Mouse (Mus musculus) c-Kit-positive CD71-positive TER-119-positive erythroid progenitor cells, embryonic 14.5 days (primary cell): ENCODE data around the gene Gm20388.

ENCODE experiments used
- DNase-seq: peaks from one replicate; pipeline ENCODE4 v3.0.0-alpha.2; 2013; ENCODE audit warnings: low spot score

The Gm20388 gene

GRCm38 (mm10) chr8:121925624-121926023 is 2015.0 kb downstream of the Gm20388 start:
- peak; percentile 80 for DNase-seq

- no peak for DNase-seq
Observed at GRCm38 (mm10) chr8:121926266-121926665, 2015.6 kb downstream of the Gm20388 start.

DNA sequence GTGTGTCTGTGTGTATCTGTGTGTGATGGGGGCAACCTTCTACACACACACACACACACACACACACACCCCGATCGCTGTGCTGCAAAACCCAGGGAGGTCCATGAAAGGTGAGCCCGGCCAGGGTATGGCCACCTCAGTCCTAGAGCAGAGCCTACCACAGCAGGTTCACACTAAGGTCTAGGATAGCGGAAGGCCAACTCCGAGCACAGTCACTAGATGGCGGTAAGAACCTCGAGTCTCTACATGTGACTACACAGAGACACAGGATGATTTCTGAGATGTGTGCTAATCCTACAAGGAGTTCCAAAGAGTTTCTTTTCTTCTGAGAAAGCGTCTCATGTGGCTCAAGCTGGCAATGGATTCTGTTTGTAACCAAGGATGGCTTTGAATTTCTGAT is 2016.7 kb downstream of the Gm20388 start:
- no peak for DNase-seq

DNA sequence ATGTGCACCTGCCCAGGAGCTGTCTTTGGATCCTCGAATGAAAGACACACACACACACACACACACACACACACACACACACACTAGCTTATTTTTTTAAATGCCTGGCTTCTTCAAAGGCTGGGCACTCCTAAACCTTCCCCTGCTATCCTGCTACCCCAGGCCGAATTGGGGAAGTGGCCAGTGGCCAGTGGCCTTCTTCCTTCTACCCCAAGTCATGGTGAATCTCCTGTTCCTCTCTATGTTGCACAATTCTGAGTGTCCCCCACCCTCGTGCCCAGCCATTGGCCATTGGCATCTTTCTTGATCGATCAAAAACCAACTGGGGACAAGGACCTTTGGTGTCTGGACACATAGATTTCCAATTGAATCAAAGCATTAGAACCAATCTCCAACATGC is 2019.4 kb downstream of the Gm20388 start:
- DNase-seq: no peak

GRCm38 (mm10) chr8:121931571-121931970 is 2020.9 kb downstream of the Gm20388 start:
- no peak for DNase-seq

DNA sequence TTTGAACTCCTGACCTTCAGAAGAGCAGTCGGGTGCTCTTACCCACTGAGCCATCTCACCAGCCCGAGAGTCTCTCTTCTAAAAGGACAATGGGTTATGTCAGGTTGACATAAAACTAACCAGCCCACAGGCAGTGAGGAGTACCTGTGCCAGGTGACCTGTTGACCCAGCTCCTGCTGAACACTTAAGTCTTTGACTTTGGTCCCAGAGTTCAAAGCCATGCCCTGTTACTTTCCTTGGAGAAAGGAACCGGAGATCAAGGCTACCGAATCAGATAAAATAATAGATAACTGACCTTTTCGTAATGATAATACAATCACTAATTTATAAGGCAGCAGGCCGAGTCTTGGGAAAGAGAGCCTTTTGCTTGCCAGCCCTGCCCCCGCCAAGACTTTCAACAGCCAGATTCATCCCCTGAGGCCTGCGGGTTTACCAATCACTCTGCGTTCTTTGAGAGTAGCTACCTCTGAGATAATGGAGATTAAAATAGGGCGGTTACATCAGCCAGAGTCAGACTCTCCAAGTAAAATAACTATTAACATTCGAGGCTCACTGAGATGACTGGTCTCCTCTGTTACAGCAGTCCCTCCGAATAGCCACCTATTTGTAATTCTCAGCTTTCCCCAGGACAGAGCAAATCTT is 2021.5 kb downstream of the Gm20388 start:
- DNase-seq: no peak

DNA sequence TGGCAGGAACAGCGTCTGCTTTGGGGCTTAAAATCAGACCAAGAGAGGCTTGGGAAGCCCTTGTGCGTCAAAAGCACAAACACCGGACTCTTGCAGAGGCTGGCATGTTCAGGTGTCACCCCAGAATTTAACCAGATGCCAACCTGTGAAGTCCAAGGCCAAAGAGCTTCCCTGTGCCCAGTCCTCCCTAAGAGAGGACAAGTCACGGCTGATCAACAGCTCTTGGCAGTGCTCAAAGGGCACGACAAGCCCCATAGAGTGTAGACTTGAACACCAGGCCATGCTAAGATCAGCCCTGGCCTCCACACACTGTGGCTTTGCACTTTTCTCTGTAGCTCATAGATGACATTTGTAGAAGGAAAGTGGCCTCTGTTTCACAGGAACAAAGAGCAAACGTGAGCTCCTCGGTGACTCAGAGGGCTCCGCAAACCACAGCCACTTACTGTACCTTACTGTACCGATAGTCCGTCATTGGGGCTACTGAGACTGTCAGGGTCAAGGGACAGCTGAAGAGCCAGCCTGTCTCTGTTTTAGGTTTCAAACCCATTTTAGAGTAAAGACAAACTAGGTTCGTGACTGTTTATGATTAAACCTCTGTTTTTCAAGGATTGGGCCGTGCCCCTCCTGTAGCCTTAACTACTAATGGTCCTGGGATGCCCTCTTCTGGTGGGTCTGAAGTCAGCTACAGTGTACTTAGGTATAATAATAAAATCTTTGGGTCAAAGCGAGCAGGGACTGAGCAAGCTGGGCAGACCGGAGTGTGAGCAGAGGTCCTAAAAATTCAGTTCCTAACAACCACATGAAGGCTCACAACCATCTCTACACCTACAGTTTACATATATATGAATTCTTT is 2022.3 kb downstream of the Gm20388 start:
- no peak for DNase-seq

GRCm38 (mm10) chr8:121934506-121934905 is 2023.9 kb downstream of the Gm20388 start:
- DNase-seq: no peak

DNA sequence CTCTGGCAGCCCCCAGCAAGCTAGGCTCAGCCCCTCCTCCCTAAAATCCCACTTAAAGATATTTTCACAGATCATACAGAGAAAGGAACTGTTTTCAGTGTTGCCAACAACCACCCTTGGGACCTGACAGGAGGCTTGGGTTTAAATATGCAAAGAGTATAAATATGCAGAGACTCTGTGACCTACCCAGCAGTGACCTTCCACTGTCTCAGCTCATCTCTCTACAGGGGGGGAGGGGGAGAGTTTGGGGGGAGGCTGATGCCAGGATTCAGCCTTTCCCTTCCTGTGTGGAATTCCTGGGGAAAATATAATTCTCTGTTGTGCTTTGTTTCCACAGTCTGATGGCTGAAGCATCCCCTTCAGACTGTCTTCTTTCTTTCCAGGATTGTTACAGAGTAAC is 2024.3 kb downstream of the Gm20388 start:
- DNase-seq: no peak

DNA sequence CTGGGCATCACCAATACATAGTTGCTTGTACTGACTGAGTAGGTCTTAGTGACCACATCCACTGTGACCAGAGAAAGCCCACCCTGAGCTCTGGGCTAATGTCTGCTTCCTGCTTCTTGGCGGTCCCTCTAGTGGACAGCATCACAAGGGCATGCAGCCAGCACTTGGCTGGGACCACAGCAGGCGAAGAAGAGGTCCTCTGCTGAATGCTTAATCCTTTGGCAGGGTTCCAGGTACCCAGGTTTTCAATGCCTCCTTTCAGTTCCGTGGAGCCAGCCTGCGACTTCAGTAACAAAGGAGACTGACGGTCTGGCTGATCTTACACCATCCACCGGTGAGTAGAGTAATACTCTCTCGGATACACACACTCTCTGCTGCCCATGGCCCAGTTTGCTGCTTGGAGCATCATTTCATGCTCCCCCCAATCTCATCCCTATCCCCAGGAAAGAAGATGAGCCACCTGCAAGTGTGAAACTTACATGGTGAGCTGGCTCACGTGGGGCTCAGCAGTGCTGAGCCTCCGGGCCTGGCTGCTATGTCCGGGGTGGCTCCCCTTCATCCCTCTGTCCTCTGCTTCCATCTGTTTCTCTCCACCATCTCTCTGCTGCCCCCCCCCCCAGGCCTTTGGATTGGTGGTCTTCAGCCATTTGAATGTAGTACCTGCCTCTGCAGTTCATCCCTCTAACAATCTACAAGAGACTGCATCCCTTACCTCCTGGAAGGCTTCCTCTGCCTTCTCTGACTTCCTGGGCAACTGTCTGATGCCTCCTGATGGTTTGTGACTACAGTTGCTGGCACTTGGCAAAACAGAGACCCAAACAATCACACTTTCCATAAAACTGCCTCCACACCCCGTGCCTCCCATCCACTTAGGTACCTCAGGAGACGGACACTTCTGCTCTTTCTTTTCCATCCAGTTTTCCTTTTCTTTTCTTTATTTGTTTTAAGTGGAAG is 2025.0 kb downstream of the Gm20388 start:
- DNase-seq: no peak

GRCm38 (mm10) chr8:121936391-121936790 is 2025.8 kb downstream of the Gm20388 start:
- no peak for DNase-seq

GRCm38 (mm10) chr8:121938732-121939131 is 2028.1 kb downstream of the Gm20388 start:
- no peak for DNase-seq

GRCm38 (mm10) chr8:121943057-121943540 is 2032.5 kb downstream of the Gm20388 start:
- DNase-seq: no peak

GRCm38 (mm10) chr8:121943716-121944115 is 2033.1 kb downstream of the Gm20388 start:
- DNase-seq: no peak

- no peak for DNase-seq
Observed at GRCm38 (mm10) chr8:121944831-121945230, 2034.2 kb downstream of the Gm20388 start, which contains the start of gene Car5a. TSS of gene Car5a (minus strand) at chr8:121944904.

DNA sequence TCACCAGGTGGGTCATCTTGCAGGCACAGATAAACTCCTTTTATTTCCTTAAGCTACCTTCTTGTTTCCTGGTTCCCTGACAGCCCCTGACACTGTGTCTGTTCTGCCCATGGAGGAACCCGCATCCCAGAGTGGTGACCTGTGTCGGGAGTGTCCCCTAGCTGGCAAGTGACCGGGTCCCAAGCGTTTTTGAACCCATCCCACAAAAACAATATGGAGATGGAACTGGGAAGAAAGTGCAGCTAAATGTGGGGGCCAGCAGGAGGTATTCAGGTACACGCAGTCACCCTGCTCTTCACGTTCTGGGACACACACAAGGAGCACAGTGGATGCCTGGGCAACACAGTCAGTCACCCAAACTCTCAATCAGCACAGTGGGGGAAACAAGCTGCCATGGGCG is 2035.7 kb downstream of the Gm20388 start:
- DNase-seq: no peak

DNA sequence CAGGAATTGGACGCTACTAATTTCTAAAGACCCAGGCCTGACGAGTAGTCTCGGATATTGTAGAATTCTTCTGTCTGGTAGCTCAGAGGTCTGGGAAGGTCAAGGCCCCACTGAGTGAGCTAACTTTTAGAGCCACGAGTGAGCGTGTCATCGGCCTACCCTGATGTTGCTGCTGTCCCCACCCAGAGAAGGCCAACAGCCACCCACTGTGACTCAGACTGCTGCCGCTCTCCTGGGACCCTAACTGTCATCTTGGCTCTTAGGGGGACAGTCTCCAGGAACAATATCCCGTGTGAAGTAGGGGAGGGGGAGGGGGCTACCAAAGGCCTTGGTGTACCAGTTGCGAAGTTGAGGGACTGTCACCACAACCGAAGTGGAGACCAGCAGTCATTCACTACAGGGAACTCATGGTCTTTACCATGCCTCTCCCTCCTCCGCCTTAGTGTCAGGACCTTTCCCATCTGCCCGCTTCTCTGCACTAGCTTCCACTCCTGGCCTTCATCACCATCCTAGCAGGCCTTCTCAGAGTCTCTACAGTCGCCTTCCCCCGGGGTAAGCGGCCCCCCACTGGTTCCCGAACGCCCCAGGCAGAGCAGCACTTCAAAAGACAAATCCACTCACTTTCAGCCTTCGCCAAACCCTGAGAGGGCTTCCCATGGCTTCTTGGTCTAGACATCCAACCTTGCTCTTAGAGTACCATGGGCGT is 2036.6 kb downstream of the Gm20388 start:
- no peak for DNase-seq

- DNase-seq: peak; percentile 95
Observed at GRCm38 (mm10) chr8:121947753-121948141, 2037.1 kb downstream of the Gm20388 start.

DNA sequence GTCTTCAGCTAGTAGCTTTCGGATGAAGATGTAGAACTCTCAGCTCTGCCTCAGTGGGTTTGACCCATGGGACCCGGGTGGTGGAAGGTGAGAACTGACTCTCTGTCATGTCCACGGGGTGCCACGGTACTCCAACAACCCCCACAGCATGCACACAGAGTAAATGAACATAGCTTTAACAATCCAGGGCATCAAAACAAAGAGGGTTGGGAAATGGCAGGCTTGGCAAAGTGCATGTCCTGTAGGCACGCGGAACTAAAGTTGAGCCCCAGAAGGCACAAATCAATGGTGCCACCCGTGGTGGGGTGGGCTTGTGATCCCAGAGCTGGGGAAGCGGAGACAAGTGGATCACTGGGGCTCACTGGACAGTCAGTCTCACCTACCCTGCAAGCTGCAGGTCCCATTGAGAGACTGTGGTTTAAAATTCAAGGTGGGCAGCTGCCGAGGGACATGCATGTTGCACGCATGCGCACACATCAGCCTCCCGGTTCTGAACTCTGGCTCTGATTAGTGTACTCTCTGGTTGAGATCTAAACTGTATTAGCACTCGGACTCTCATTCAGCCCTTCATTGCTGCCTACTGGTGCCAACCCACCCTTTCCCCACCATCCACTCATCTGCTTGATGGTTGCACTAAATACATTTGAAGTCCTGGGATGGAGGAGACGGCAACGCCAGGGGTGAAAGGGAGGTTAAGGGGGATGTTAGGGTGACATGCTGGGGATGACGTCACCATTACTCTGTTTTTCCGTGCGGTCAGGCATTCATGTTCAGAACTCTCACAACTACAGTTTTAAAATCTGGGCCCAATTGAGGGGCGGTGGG is 2037.9 kb downstream of the Gm20388 start:
- DNase-seq: no peak

DNA sequence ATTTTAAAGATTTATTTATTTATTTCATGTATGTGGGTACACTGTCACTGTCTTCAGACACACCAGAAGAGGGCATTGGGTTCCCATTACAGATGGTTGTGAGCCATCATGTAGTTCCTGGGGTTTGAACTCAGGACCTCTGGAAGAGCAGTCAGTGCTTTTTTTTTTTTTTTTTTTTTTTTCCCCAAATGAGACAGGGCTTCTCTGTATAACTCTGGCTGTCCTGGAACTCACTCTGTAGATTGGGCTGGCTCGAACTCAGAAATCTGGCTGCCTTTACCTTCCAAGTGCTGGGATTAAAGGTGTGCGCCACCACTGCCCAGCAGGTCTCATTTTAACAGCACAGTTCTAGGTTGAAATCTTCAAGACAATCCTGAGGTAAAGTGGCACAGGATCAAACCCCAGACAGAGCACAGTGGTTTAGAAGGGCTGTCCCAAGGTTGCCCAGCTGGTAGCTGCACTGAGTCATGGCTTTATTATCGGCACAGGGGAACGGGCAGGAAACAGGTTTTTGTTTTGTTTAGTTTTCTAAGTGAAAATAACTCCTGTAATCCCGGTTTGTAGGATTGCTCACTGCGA is 2038.7 kb downstream of the Gm20388 start, which contains the start of gene Banp:
Gene Banp (plus strand): TSS at position 529 of the 579 bp plus-strand sequence.
- DNase-seq: no peak
